Mouse (Mus musculus): Measurements from ENCODE around the gene Gm20671.

- TF ChIP-seq CTCF (IDR thresholded peaks at IDR 0.05; ENCODE audit: low read depth) = 0 out of 2 replicates have a peak, but pooled peaks have one; percentile 4
- no peak for TF ChIP-seq EP300 (IDR thresholded peaks at IDR 0.05; ENCODE audit: low read depth)
Observed at GRCm38 (mm10) chr5:32718916-32719315, 108.0 kb downstream of the Gm20671 start.

All from liver, postnatal 0 days (tissue).